Comparison of ENCODE assay signal across 7 mouse cellular contexts in the genomic region with DNA sequence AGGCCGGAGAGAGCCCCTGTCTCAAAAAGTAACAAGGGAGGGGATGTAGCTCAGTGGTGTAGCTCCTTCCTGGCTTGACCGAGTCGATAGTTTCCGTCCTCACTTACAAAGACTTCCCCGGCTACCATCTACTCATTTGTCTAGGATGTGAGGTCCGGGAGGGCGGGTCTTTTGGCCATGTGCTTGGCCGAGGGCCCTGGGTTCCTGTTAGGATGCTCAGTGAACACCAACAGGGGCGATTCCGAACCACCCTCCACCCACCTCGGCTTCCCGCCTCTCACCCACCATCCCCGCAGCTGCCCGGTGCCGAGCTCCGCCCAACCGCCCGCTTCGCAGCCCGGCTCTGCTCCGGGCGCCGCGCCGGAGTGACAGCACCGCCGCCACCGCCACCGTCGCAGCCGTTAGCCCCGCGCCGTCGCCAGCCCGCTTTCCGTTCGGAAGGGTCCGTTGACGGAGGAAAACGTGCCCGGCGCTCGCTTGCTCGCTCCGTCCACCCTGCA. TPM values are rescaled to one million over a fixed set of nuclear protein-coding genes. Genes with fewer than 3 reads are reported as not detected.
A peak's percentile ranks its signal among the peaks of the same experiment; 100 is the strongest.
DNase-seq lines count a peak whose midpoint lies in the region; ATAC-seq and TF ChIP-seq lines count a peak whose summit lies in the region.

Slc2a3 (minus strand) TSS at position 340 of the 500 bp plus-strand sequence.

- H3K4me3 ChIP-seq in hindbrain, embryonic 14.5 days (replicated peaks; ENCODE audit: low read length) = peak within 1 kb of the TSS; percentile 52
- H3K4me3 ChIP-seq in left cerebral cortex, adult 2 months = peak within 1 kb of the TSS; percentile 55

- intact Hi-C loops in left cerebral cortex, adult 2 months (cut with DNase I) = loop anchor here (2.0 to 5.0 kb wide), 3 partner anchors 37 to 119 kb away; no protein-coding TSS in a partner anchor

- H3K36me3 ChIP-seq in hindbrain, embryonic 14.5 days (replicated peaks; ENCODE audit: control insufficient read depth, insufficient read depth) = no peaks in the 10 kb centered on the region

- H3K9me3 ChIP-seq in hindbrain, embryonic 14.5 days (ENCODE audit: control insufficient read depth, low read length) = no peaks in the 10 kb centered on the region

- no peak for TF ChIP-seq CTCF in left cerebral cortex, adult 2 months (IDR thresholded peaks at IDR 0.05)

- ATAC-seq in hindbrain, embryonic 14.5 days (ENCODE audit: low FRiP score) = peak; percentile 73

- H3K27me3 ChIP-seq in hindbrain, embryonic 14.5 days (ENCODE audit: control insufficient read depth, insufficient read depth, low read length) = peaks cover 17% of the 10 kb centered on the region

- H3K9ac ChIP-seq in hindbrain, embryonic 14.5 days = peak within 1 kb of the TSS; percentile 78

- peak within 1 kb of the TSS; percentile 51 for H3K27ac ChIP-seq in hindbrain, embryonic 14.5 days
- H3K27ac ChIP-seq in left cerebral cortex, adult 2 months = peak within 1 kb of the TSS; percentile 92

- WGBS in hindbrain, embryonic 14.5 days = under 1% methylated on average over 46 of the region's 46 CpGs

- peak; percentile 56 to 61 for DNase-seq in adrenal gland, adult 18-20 months (ENCODE audit: low spot score in 2 of 2)
- DNase-seq in cerebellum, postnatal 25 days = peak; percentile 79 to 81
- DNase-seq in frontal cortex, postnatal 36 days (ENCODE audit: low spot score in 2 of 2) = peak; percentile 67 to 72
- DNase-seq in hindbrain, embryonic 14.5 days (ENCODE audit: low spot score) = peak; percentile 52
- peak; percentile 66 to 76 for DNase-seq in left cerebral cortex, adult 2 months (ENCODE audit: extremely low spot score in 1 of 2, low spot score in 2 of 2)
- DNase-seq in lung, postnatal 36 days = peak; percentile 68
- DNase-seq in right cerebral cortex, postnatal 36 days (ENCODE audit: low spot score in 2 of 2) = peak; percentile 55 to 59

- H3K4me1 ChIP-seq in hindbrain, embryonic 14.5 days (replicated peaks; ENCODE audit: control insufficient read depth, insufficient read depth, low read length) = peaks cover 11% of the 10 kb centered on the region; the same call in 1 of the 2 replicates

- H3K4me2 ChIP-seq in hindbrain, embryonic 14.5 days (replicated peaks) = peak within 1 kb of the TSS; percentile 79

RNA-seq across cellular contexts. Expression of gene Slc2a3, which starts in this region (rescaled TPM):
- total RNA-seq in adrenal gland, adult 18-20 months (2021) = 10 to 100 TPM in 1 of 2 experiments, 1 to 10 TPM in 1; 8.1 to 10.3 TPM
- 40.1 and 51.6 TPM in 2 replicates for polyA plus RNA-seq in hindbrain, embryonic 14.5 days (2014; fragmentation: Nextera tagmentation; extraction: Ambion mirVana)
- total RNA-seq in left cerebral cortex, adult 2 months (2021) = 100 to 1,000 TPM; 111 to 128 TPM

Comparison
In these comparisons a context has a peak if more than half of its experiments do, and no peak if none do; other contexts are left out.
1. Peak in every context shown above with its lines: DNase-seq, ATAC-seq, H3K4me3 ChIP-seq and H3K27ac ChIP-seq.
2. RNA of gene Slc2a3 (total RNA-seq): 111 to 128 TPM in left cerebral cortex, adult 2 months; 8.1 to 10.3 TPM in adrenal gland, adult 18-20 months; every median in the first group is over 4 times any median in the second.